Mouse (Mus musculus) ES-Bruce4 (cell line): ENCODE data around the gene Kcnk4. TPM values are rescaled to one million over a fixed set of nuclear protein-coding genes. Genes with fewer than 3 reads are reported as not detected.

Experiments used
- H3K27ac ChIP-seq: 2 replicates; pipeline ENCODE4 v1.5.1; 2012; ENCODE audit warnings: low read length, inconsistent platforms; ENCODE audit not compliant: insufficient read depth
- H3K27me3 ChIP-seq: 2 replicates; pipeline ENCODE4 v1.6.1; 2012; ENCODE audit warnings: mild to moderate bottlenecking, low read length, inconsistent platforms; ENCODE audit not compliant: control insufficient read depth, poor library complexity, insufficient read depth, severe bottlenecking
- H3K36me3 ChIP-seq: 2 replicates; pipeline ENCODE4 v1.6.1; 2012; ENCODE audit warnings: inconsistent platforms, mild to moderate bottlenecking, low read length, moderate library complexity; ENCODE audit not compliant: control insufficient read depth, poor library complexity, insufficient read depth, severe bottlenecking
- H3K4me1 ChIP-seq: one replicate; pipeline ENCODE4 v1.8.1; 2011; ENCODE audit warnings: low read length; ENCODE audit not compliant: control insufficient read depth, insufficient read depth
- H3K4me3 ChIP-seq: 2 replicates; pipeline ENCODE4 v1.5.1; 2011; ENCODE audit warnings: low read depth, mild to moderate bottlenecking, low read length
- H3K9ac ChIP-seq: 2 replicates; pipeline ENCODE4 v1.6.1; 2012; ENCODE audit warnings: low read depth, mild to moderate bottlenecking, inconsistent platforms; ENCODE audit not compliant: poor library complexity, severe bottlenecking
- H3K9me3 ChIP-seq: replicated peaks from 2 replicates; pipeline ENCODE4 v1.6.1; 2012; ENCODE audit warnings: mild to moderate bottlenecking, low read length, inconsistent platforms; ENCODE audit not compliant: control insufficient read depth, poor library complexity, insufficient read depth, severe bottlenecking
- CTCF ChIP-seq: IDR thresholded peaks from one replicate; pipeline ENCODE4 v1.8.1; 2011; ENCODE audit warnings: low read depth, low read length
- EP300 ChIP-seq: IDR thresholded peaks from 2 replicates; pipeline ENCODE4 v1.6.1; 2011; ENCODE audit warnings: low read depth, low read length; ENCODE audit not compliant: insufficient read depth
- POLR2A ChIP-seq: IDR thresholded peaks from one replicate; pipeline ENCODE4 v1.8.1; 2011; ENCODE audit warnings: low read length; ENCODE audit not compliant: insufficient read depth
- polyA plus RNA-seq: library from polyadenylated mRNA; stranded (reverse); fragments of >200 nt; gene quantifications from 2 replicates; pipeline ENCODE4 v1.2.4, GENCODE M21; 2011; ENCODE audit warnings: low read depth; ENCODE audit not compliant: missing spikeins, insufficient read depth, insufficient read length

Gene Kcnk4
- polyA plus RNA-seq, 1 experiment, result not detected

DNA sequence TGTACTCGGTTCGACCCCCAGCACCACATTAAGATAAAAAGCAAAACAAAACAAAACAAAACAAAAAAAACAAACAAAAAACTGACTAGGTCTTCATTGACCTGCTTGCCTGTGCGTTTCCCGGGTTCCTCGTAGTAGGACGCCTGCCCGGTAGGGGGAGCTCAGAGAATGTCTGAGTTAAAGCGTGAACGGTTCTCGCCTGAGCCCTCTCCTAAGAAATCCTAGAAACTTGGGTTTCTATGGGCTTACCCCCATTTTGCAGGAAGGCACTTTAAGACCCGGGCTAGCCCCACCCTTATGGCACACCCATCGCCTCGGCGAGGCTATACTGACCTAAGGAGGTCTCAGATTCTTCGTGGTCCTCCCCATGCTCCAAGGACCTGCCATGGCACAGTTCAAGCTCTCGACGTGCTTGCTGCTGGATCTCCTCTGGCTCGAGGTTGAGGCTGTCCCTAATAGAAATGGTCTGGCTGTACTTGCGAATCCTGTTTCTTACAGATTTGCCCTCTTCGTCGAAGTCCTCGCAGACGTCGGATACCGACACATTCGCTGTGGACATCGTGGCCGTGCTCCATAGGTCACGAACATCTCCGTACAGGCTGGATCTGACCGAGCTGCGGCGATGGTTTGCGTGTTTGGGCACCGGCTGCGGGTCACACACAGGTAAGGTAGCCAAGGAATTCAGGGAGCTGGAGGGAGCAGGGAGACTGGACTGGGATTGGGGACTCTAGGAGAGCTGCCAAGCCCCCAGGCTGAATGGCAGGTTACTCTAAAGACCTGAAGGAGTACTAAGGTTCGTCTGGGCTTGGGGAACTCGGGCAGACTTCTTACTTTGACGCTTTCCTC, 9.6 kb downstream of the Kcnk4 start:
- Histone ChIP-seq H3K27ac (no peak overlapping the region), H3K9ac (peak overlapping the region; percentile 25; the same call in 1 of the 2 replicates), H3K4me3 (peak overlapping the region; percentile 39), H3K9me3 (no peaks in the 10 kb centered on the region), H3K36me3 (no peaks in the 10 kb centered on the region), H3K27me3 (no peaks in the 10 kb centered on the region), H3K4me1 (peaks cover 2% of the 10 kb centered on the region)
- TF ChIP-seq CTCF (peak; percentile 79), EP300 (no peak)

DNA sequence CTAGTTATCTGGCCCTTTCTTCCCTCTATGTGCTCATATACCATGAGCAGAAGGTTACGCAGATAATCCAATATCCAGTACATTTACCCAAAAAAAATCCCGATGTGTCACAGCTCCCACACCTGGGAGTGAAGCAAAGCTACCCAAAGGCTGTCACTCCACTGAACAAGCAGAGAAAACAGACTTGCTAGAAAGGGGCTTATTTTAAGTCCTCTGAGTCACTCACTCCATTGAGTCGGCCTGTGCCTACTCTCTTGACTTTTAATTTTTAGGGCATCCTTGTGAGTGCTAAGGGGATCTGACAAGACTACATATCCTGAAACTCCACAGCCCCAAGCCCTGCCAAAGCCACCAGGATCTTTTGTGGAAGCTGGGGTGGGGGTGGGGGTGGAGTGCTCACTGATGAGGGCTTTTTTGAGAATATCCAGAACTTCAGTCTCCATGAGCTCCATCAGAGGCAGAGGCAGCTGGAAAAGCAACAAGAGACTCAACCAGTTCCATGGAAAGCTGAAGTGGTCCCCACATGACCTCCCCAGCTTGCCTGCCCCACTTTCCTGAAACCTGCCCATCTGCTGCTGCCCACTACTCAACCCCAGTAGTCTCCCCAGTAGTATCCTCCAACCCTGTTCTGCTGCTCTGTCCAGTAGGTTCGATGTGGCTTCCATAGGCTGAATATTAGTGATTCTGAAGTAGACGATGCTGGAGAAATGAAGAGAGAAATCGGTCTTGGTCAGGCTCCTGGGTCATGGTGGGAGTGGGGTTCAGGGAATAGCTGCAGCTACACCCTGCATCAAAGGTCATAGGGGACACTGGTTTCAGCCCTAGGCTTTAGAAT, 11.2 kb downstream of the Kcnk4 start:
- H3K36me3 ChIP-seq, result no peaks in the 10 kb centered on the region
- no peak overlapping the region for H3K4me3 ChIP-seq
- no peaks in the 10 kb centered on the region for H3K27me3 ChIP-seq
- no peaks in the 10 kb centered on the region for H3K9me3 ChIP-seq
- no peak overlapping the region for H3K9ac ChIP-seq
- H3K4me1 ChIP-seq, result peaks cover 2% of the 10 kb centered on the region
- TF ChIP-seq POLR2A, result no peak
- TF ChIP-seq EP300, result no peak
- no peak for TF ChIP-seq CTCF
- no peak overlapping the region for H3K27ac ChIP-seq

DNA sequence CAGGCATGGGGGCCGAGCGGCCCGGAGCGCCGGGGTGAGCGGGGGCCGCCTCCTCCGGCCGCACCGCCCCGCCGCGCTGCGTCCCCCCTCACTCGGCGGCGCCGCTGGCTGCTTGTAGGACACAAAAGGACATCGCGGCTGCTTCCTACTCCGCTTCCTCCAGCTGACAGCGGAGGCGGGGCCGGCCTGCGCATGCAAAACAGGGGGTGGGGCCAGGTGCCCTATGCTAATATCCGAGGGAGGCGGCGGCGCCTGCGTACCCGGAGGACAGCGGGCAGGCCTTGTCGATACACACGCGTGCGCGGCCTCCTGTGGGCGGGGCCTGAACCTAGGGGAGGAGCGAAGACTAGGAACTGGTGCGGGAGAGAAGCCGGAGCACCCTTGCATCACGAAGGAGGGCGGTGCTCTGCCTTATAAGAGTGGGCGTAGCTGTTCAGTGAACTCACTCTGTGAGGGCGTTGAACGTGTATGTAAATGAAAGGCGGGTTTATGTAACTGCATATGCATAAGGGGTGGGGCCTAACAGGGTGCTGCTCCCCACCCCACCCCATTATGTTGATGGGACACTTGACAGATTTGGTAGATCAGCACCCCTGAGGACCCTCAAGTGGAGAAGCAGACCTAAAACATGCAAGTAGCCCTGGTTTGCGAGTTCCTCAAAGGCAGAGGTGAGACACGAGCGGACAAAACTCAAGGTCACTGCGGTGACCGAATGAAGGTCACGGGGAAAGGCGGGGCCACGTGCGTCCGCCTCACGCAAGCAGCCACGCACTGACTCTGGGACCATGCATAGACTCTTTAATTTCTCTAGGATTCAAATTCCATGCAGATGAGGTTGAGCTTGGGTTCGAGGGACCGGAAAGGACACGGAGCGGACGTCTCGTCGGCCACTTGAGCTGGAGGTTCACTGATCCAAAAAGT, 12.4 kb downstream of the Kcnk4 start, which contains the start of gene Esrra:
TSS of gene Esrra (minus strand) at position 167 of the 921 bp plus-strand sequence.
- peak within 1 kb of the TSS; percentile 83 for H3K4me3 ChIP-seq
- peak within 1 kb of the TSS; percentile 12; the same call in 1 of the 2 replicates for H3K27ac ChIP-seq
- TF ChIP-seq EP300 (peak; percentile 31; the same call in 1 of the 2 replicates), POLR2A (no peak), CTCF (no peak)
- H3K36me3 ChIP-seq, result no peaks in the 10 kb centered on the region
- peaks cover 2% of the 10 kb centered on the region for H3K4me1 ChIP-seq
- H3K9ac ChIP-seq, result peak within 1 kb of the TSS; percentile 80
- no peaks in the 10 kb centered on the region for H3K27me3 ChIP-seq
- H3K9me3 ChIP-seq, result no peaks in the 10 kb centered on the region

DNA sequence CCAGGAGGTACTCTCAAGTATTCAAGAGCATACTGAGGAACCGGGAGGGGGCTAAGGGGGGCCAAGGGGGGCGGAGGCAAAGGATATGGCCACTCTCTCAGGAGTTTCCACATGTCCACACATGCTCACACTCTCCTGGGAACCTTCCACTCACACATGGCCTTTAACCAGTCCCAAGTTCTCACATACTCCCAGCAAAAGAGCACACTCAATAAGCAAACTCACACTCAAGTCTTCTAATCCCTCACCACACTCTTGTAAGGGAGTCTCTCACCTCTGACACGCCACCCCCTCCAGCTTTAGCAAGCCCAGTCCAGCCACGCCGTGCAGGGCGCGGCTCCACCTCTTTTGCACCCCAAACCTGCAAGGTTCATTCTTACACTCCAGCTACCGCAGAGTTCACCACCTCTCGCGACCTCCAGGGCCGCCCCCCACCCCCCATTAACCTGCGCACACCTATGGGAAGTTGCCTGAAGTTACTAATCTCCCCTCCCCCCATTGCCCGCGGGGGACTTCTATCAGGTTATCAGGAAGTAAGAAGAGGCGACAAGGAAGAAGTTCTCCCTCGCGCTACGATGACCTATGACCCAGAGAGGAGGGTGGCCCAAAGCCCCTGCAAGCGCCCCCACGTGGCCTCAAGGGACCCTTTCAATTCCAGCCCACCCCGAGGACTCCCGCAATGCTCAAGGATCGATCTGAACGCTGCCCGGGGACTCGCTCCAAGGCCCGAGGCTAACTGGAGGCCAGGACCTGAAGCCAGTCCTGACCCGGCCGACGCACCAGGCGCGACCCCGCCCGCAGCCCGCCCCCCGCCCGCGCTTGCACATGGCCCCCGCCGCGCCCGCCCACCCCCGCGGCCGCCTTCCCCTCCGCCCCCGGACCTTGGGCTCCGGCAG, 13.3 kb downstream of the Kcnk4 start:
- Histone ChIP-seq H3K27ac (peak overlapping the region; percentile 12; the same call in 1 of the 2 replicates), H3K9ac (peak overlapping the region; percentile 80), H3K9me3 (no peaks in the 10 kb centered on the region), H3K4me3 (peak overlapping the region; percentile 80), H3K4me1 (peaks cover 2% of the 10 kb centered on the region), H3K27me3 (no peaks in the 10 kb centered on the region), H3K36me3 (no peaks in the 10 kb centered on the region)
- TF ChIP-seq CTCF (peak; percentile 24), EP300 (no peak), POLR2A (no peak)
